Mouse (Mus musculus) C2C12 (cell line): ENCODE measurements at regions not wholly inside any gene's neighbourhood (a gene's known extent, or its start where the extent isn't known, plus 50 kb on each side); places are given as distances from the start of the nearest gene placed in this dataset.

Source experiments
- CEBPB ChIP-seq: IDR thresholded peaks from one replicate; pipeline ENCODE4 v1.6.1; 2011; ENCODE audit warnings: low read depth, mild to moderate bottlenecking, control low read depth, moderate library complexity
- CTCF ChIP-seq: IDR thresholded peaks from one replicate; pipeline ENCODE4 v1.5.1; 2011; ENCODE audit not compliant: control insufficient read depth, insufficient read depth, insufficient read length
- FOSL1 ChIP-seq: IDR thresholded peaks from one replicate; pipeline ENCODE4 v1.8.0; 2011; ENCODE audit warnings: mild to moderate bottlenecking, low read length; ENCODE audit not compliant: poor library complexity, insufficient read depth, severe bottlenecking
- MAX ChIP-seq: IDR thresholded peaks from one replicate; pipeline ENCODE4 v1.6.1; 2011; ENCODE audit warnings: mild to moderate bottlenecking, control low read depth
- MYOD1 ChIP-seq: IDR thresholded peaks from one replicate; pipeline ENCODE4 v1.6.1; 2011; ENCODE audit warnings: low read depth; ENCODE audit not compliant: control insufficient read depth, insufficient read length
- MYOG ChIP-seq: IDR thresholded peaks from one replicate; pipeline ENCODE4 v1.6.1; 2011; ENCODE audit not compliant: control insufficient read depth, insufficient read length; ENCODE audit errors: extremely low read depth
- USF1 ChIP-seq: IDR thresholded peaks from one replicate; pipeline ENCODE4 v1.6.1; 2011; ENCODE audit warnings: low read depth, mild to moderate bottlenecking, control low read depth, moderate library complexity

DNA sequence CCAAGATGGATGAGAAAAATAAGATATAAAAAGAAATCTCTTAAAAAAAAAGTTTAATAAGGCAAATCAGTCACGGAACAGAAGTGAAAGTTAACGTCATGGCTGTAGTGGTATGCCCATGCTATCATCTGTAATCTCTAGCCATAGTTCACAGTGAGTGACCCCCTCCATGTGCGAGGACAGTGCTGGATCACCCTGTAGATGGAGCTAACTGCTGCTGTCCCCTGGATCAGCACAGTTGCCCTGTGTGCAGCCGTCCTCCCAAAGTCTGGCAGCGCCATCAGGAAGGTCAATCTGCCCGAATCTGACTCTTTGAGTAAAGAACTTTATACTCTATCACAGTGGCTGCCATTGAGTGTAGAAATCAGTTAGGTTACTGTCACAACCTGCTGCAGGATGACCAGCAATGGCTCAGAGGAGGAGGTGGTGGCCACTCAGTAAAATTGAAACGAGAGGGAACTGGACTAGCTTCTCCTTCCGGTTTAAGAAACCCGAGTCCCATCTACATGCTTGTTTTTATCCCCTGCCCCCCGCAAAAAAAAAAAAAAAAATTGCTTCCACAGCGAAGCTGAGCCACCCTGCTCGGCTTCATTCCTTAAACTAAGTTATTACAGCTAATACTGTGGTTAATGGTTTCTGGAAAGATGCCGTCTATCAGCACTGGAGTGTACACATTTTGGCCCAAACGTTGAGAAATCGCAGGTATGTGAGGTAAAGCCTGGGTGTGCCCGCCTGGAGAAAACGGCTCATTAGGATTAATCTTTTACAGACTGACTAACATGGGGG, 462.0 kb downstream of the Lmo4 start:
- TF ChIP-seq CTCF: no peak
- TF ChIP-seq USF1: no peak
- TF ChIP-seq MAX: no peak
- no peak for TF ChIP-seq CEBPB
- TF ChIP-seq MYOD1: no peak
- no peak for TF ChIP-seq FOSL1
- TF ChIP-seq MYOG: no peak
